Mouse (Mus musculus) erythroblast, embryonic 14.5 days (primary cell): ENCODE data around the gene Kcnk2.

Source experiments
- GATA1 ChIP-seq: IDR thresholded peaks from 2 replicates; pipeline ENCODE4 v1.6.1; 2012; ENCODE audit warnings: low read length, inconsistent platforms, mixed read lengths
- TAL1 ChIP-seq: IDR thresholded peaks from 3 replicates; pipeline ENCODE4 v1.6.1; 2012; ENCODE audit warnings: low read length, inconsistent platforms, mixed read lengths

DNA sequence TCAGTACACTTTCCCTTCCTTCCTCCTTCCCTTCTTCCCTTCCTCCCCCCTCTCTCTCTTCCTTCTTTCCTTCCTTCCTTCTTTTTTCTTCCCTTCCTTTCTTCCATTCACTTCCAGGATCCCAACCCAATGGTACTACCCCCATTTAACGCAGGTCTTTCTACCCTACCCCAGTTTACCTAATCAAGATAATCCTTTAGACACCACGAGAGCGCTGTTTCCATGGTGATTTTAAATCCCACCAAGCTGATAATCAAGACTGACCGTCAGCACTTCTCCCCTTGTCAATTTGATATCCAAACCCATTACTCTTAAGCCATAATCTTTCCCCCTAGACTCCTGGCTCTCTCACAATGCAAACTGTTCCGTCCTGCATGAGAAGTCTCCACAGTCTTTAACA is 29.4 kb upstream of the Kcnk2 start:
- TF ChIP-seq GATA1 (no peak), TAL1 (no peak)
